Mouse (Mus musculus) ovary, postnatal 36 days (tissue): ENCODE data around the gene Stam.

ENCODE experiments used
- DNase-seq: peaks from one replicate; pipeline ENCODE4 v3.0.0; 2022; ENCODE audit warnings: low spot score, mixed read lengths

The Stam gene

DNA sequence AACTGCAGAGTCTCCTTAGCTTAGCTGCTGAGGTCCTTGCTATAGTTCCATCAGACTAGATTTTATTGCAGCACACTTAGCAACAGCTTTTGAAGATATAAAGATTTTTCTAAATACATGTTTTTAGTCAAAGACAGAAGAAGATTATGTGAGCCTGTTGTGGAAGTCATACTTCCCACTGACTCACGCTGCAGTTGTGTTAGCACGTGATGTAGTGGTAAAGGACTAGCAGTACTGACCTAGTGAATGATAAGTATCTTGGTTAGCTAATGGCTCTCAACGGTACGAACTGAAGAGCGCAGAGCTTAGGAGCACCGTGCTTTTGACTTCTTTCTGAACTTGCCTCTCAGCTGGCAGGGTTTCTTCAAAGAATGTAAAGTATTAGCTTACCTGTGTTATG lies 52.5 kb downstream of the Stam start:
- no peak for DNase-seq

DNA sequence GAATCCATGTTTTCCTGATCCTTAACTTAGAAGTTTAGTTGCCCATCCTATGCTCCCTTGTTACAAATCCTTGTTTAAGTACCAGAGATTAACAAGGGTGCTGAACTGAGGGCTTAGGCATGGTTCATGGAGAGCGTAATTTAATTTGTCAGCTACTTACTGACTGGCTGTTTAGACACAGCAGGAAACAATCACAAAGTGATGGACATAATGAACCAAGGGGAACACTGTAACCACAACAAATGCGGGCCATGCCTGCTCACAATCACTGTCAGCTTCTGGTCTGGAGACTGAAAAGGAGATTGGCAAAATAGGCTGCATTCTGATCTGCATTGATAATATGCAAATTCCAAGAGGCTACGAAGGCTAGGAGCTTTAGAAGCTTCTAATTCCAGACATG lies 53.7 kb downstream of the Stam start:
- no peak for DNase-seq

DNA sequence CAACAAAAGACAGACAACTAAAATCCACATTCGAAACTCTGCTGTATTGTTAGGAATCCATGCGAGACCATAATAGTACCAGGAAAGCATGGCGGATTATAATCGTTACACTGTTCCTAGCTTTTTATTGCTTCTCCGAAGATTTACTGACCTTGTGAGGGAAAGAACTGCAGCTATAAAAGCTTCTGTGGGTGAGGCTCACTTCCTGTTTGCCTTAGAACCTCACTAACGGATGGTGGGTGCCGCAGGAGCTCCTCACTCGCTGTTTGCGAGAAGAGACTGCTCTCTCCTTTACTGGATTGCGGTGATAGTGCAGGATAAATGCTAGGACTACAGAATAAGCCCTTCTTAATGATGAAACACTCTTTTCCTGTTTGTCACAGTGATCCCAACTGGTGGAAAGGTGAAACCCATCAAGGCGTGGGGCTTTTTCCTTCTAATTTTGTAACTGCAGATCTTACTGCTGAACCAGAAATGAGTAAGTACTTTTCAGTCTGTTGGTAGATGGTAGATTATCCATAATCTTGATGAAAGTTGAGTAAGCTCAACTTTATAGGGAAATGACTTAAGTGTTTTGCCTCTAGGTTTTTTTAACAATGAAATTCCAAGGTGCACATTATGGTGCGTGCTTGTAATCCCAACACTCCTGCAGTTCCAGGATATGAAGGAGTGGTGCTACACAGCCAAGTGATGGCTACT lies 56.9 kb downstream of the Stam start:
- DNase-seq: no peak

DNA sequence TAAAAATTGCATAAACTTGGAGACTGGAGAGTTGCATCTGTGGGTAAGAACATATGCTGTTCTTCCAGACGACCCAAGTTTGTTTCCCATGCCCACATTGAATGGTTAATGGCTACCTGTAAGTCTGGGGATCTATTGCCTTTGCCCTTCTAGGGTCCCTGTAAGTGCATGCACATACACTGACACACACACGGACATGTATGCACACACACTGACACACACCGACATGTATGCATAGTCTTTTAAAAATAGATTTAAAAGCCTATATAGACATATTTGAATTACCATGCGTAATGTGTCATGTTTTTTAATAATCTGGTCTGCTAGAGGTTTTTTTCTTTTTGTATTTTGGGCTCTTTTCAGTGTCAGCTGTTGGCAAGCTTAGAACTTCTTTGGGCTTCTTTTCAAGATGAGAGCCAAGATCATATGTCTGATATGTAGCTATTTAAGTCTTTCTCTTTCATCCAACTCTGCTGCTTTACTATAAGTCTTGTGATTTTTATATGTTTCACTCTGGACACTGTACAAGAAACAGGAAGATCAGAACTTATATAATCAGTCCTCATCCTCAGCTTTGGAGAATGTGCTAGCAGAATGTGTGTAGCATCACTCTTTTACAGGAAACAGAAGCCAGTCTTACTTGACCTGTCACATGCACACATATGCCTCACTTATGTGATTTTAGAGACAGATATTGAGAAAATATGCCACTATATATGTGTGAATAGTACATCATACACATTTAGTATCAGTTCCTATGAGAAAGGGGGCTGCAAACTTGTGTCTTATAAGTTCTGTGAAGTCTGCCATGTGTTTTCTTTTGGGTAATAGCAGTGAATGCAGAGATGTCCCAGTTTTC lies 58.8 kb downstream of the Stam start:
- DNase-seq: no peak

GRCm38 (mm10) chr2:14136906-14137305 lies 63.0 kb downstream of the Stam start:
- no peak for DNase-seq

DNA sequence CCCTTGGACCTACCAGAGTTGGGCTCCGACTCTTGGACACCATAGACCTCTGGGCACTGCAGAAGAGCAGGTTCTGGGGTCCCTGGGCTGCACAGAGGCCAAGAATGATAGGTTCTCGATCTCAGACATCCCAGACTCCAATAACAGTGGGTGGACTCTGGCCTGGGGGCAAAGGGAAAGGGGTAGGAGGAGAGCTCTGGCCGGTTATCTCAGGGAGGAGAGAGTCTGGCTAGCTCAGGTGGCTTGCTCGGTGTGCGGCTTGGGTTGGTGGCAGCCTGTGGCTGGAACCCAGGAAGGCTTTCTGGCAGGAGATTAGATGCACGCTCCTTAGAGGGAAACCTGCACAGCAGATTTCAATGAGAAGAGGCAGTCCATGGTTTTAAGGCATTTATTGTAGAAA lies 65.7 kb downstream of the Stam start:
- DNase-seq: no peak

- no peak for DNase-seq
These were observed 66.1 kb downstream of the Stam start for GRCm38 (mm10) chr2:14140044-14140443.

DNA sequence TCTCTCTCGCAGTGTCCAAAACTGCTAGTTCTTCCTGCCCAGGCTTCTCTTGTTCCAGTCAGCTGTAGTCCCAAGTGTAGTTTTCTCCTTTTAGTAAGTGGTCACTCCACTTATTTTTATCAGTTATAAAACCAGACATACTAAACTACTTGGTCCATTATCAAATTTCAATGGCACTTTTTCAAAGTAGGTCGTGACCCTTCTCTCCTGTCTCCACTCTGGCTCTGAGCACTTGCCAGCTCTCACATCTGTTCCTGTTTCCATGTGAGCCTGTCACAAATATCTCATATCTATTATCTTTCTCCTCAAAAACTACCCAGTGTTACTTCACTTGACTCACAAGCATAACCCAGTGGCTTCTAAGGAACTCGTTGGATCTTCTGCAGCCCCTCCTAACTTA lies 71.4 kb downstream of the Stam start:
- no peak for DNase-seq

- DNase-seq: no peak
These were observed 73.0 kb downstream of the Stam start for GRCm38 (mm10) chr2:14146913-14147312.

DNA sequence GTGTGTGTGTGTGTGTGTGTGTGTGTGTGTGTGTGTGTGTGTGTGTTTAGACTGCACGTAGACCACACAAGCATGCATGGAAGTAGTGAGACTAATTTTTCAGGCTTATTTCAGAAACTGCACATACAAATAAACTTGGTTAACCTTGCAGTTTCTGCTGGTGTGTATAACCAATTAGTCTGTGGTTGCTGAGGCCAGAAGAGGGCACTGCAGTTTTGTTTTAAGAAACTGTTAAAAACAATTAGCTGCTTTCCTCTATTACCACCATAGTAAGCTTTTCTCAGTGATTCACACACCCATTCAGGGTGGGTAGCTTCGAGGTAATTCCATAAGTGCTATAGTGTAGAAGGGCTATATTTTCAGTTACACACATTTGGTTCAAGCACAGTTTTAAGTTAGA lies 76.9 kb downstream of the Stam start:
- no peak for DNase-seq

DNA sequence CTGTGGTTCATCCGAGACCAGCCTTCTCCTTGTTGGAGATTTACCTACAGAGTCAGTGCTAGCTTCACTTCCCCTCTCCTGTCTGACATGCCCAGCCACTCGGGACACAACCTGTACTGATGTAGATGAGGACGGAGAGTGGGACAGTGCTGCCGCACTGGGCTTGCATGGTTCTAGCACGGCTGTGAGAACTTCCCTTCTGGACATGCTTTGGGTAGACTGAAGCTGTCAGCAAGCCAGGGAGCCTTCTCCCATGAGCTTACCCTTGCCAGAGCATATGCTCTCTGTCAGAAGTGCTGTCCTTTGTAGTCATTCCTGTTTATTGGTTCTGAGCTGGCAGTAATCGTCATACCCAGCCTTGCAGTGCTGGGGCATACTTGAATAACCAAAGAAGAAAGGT lies 78.0 kb downstream of the Stam start:
- DNase-seq: no peak

- DNase-seq: no peak
These were observed 85.1 kb downstream of the Stam start for GRCm38 (mm10) chr2:14159047-14159446.

DNA sequence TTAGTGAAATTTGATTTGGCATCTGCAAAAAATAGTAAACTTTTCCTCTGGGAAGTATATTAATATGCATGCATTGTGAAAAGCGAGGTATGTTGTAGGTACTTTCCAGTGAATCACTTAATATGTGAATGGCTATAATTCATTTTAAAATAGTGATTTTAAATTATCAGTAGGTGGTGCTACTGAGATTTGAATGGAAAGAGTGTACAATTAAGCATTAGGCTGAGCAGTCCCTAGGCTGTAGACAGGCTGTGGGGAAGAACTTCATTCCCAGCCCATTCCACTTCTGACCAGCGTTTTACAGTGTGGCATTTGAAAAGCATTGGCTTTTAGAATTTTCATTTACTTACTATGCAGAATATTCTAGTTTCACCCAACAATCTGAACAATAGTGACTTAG lies 85.9 kb downstream of the Stam start:
- DNase-seq: no peak

DNA sequence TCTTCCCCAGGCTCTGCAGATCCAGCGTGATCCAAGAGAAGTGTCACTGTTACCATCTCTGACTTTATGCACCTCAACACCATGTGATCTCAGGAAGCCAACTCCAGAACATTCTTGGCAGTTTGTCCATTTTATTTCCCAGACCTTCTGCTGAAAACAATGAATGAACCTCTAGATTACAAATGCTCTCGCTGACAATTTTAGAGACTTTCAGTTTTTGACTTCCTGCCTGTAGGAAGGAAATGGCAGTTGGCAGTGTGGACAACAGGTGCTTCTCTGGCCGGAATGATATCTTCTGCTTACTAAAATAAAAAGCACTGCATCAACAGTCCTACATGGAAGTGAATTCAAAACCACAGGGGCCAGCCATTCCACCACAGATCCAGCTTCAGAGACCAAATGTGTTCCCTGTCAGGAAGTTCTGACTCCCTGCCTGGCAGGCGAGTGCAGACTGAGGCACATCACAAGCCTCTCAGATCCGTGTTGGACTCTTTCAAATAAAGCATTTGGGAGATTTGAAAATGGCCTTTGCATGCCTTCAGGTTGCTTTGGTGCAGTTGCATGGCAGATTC lies 90.6 kb downstream of the Stam start:
- DNase-seq: no peak

- no peak for DNase-seq
These were observed 91.2 kb downstream of the Stam start for GRCm38 (mm10) chr2:14165066-14165465.

DNA sequence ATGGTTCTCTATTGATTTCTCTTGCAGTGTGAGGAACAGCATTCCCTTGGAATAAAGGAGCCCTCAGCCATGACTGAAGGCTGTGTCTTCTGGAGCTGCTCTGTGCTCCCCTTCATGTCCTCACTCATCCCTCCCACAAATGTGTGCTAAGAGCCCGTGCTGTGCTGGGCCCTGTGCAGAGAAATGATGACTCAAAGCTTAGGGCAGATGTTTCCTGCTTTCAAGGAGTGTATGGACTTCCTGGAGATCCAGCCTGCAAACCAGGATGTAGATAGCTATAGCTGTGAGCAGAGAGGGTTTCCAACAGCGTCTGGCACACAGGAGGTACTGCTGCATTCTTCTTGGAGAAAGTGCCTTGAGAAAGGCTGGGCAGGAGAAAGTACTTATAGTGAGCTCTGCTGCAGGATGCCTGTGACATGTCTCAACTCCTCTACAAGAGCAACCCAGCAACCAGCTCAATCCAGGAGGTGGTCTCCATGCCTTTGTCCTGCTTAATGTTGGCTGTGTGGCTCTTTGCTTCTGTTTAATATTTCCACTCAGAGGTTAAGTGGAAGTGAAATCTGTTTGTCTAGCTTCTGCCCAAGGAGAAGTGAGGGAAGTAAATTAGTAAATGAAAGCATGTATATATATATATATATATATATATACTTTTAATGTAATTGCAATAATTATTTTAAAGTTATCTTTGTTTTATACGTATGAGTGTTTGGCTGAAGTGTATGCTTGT lies 91.9 kb downstream of the Stam start:
- DNase-seq: no peak

DNA sequence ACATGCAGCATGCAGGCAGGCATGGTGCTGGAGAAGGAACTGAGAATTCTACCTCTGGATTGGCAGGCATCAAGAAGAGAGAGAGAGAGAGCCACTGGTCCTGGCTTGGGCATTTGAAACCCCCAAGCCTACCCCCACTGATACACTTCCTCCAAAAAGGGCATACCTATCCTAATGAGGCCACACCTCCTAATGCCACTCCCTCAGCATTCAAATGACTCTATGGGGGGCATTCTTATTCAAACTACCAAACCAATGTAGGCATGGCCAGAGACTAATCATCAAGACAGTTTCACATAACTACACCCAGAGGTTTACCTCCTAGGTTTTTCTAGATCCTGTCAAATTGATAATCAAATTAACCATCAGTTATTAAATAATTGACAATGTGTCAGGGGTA lies 93.8 kb downstream of the Stam start:
- DNase-seq: no peak

DNA sequence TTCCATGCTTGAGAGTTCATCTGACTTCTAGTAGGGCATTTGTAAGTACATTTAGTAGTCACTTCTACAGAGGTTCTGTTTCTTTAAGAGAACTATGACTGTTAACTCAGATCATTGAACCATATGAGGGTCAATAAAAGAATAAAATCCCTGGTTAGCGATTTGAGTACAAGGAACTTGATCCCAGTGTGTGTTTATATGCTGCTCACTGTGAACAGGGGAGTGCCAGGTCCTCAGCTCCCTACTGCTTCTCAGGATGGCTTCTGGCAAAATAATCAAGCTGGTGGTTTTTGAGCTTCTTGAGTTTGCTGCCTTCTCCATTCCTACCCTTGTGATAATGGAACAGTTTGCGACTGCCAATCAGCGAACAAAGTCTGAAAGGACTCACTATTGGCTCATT lies 100.4 kb downstream of the Stam start, which contains the start of gene Tmem236:
TSS of gene Tmem236 (plus strand) at position 190 of the 400 bp plus-strand sequence.
- DNase-seq: no peak

DNA sequence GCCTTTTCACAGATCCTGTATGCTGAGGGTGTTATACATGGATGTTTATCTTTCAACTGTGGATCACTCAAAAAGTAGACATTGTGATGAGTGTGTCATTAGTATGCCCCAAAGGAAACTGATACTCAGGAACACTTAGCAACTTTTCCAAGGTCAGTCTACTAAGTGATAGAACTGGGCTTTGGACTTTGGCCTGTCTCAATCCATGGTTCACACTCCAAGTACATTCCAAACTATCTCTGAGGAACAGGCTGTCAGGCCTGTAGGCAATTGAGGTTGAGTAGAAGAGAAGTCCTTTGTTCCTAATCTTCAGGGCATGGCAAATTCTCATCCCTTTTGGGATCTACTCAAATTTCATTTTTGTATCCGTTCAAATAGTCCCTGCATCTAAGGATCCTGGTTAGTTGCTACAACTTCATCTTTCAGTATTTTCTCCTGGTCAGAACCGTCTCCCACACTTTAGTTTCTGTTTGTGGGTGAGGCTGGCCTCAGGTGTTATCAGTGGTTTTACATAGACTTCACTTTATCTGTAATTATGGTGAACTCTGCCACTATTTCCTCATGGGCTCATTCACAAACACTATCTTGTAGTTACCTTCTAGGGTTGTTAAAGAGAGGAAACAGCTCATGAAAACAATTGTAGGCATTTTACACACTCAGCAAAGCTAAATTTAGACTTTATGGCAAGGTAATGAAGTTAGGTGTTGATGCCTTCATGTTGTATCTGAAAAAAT lies 102.7 kb downstream of the Stam start:
- DNase-seq: no peak

GRCm38 (mm10) chr2:14184375-14184774 lies 110.5 kb downstream of the Stam start:
- DNase-seq: no peak

GRCm38 (mm10) chr2:14190684-14191083 lies 116.8 kb downstream of the Stam start:
- DNase-seq: no peak

DNA sequence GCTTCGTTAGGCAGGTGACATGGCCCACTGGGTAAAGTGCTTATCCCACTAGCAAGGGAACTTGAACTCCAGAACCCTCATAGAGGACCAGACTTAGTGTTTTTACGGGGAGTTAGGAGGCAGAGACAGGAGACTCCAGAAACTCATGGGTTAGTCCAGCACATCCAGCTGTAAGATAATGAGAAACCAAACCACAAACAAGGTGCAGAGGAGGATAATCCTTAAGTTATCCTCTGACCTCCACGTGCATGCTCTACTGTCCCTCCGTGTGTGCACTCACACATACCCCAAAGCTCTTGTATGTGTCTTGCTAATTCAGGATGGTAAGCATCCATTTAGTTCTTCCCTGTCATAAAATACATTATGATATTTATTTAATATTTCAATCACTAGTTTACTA lies 117.7 kb downstream of the Stam start:
- no peak for DNase-seq
